Mouse (Mus musculus) c-Kit-positive CD71-positive TER-119-negative erythroid progenitor cells, embryonic 14.5 days (primary cell): Measurements from ENCODE around the gene Ston2.
"Not testable (repeated sequence)": the region's sequence is repeated elsewhere in the genome, so short reads cannot be mapped to it uniquely, and the experiment has no call there.

Experiments used
- DNase-seq: peaks from one replicate; pipeline ENCODE4 v3.0.0-alpha.2; 2013; ENCODE audit warnings: low read depth

Ston2 gene

DNA sequence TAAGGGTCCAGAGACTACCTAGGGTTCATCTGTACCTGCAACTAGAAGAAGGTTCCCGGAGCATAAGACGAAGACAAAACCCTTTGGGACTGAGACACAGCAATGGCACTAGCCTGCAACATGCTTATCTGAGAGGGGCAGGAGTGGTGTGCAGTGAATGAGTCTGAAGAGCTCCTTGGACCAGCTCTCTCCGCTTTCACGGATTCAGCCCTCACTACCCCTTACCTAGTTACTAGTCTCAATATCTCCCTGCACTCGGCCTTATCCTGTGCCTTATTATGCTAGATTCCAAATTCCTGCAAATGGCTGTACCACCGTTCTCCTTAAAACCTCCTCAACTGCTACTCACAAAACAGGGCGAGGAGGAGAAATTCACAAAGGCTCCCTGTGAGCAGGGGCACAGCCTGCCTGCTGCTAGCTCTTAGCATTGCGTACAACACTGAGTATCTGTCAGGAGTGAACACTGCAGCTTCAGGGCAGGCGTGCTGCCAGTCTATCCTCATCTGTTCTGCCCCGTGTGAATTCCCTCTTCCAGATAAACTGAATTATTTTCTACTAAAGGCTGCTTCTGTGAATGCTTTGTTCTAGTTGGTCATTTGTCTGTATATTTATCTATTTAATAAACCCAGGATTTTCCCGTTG is 38.5 kb downstream of the Ston2 start:
- DNase-seq: no peak

DNA sequence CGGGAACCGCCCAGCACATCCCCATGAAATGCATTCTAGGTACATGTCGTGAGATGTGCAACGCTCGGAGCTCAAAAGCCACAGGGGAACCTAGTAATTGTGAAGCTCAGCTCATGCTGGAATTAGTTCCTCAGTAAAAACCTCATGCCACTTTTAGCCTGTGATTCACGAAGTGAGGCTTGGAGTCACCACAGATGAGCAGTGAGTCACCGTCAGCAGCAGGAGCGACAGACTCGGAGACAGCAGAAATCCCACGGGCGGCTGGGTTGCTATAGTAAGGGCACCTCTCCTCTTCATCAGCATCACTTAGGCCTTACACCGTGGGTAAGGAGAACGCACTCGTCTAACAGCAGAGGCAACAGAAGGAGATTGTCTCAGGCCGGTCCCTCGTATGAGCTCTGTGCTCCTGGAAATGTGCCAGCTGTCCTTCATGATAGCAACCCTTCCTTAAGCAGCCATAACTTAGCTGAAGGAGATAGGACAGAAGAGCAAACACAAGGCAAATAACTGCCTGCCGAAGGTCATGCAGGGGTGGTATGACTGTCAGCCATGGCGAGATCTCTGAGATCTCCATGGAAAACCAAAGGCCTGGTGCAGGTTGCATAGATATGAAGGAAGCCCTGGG is 39.8 kb downstream of the Ston2 start:
- DNase-seq: peak; percentile 41

DNA sequence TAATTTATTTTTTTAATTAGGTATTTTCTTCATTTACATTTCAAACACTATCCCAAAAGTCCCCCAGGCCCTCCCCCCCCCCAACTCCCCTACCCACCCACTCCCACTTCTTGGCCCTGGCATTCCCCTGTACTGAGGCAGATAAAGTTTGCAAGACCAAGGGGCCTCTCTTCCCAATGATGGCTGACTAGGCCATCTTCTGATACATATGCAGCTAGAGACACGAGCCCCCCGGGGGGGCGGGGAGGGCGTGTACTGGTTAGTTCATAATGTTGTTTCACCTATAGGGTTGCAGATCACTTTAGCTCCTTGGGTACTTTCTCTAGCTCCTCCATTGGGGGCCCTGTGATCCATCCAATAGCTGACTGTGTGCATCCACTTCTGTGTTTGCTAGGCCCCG is 41.3 kb downstream of the Ston2 start:
- not testable (repeated sequence) for DNase-seq

DNA sequence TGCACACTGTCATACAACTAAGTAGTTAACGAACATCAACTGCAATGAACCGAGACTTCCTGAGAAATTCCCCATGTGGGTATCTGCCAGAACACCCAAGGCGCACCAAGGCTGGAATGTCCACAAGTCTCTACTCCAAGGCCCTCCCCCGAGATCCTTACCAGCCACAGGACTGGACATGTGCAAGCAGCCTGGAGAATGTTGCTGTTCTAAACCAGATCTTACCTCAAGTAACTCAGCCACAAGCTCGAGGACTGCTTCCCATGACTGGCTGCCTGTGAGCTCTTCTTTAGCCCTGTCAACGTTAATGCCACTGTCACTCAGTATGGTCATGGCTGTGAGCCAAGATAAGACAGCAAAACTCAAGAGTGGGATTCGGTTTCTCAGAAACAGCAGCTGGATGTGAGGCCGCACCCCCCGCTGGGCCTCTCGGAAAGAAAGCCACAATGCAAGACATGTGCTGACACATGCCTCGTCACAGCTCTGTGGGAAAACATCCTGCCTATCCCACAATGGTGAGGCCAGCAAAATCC is 42.4 kb downstream of the Ston2 start:
- peak; percentile 93 for DNase-seq

- no peak for DNase-seq
These were observed 44.1 kb downstream of the Ston2 start for GRCm38 (mm10) chr12:91744091-91744490.

DNA sequence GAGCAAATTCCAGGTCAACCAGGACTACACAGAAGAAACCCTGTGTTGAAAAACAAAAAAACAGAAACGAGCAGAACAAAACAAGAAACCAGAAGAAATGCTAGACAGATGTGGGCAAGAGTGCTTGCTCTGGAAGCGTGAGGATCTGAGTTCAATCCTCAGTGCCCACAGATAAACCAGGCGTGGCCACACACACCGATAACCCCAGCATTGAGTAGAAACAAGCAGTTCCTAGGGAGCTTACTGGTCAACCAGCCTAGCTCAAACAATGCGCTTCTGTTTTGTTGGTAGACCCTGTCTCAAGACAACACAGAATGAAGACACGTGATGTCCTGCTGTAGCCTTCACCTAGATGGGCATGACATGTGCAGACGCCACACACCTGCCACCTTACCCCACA is 45.3 kb downstream of the Ston2 start:
- DNase-seq: no peak

GRCm38 (mm10) chr12:91738381-91738780 is 49.8 kb downstream of the Ston2 start:
- DNase-seq: no peak

DNA sequence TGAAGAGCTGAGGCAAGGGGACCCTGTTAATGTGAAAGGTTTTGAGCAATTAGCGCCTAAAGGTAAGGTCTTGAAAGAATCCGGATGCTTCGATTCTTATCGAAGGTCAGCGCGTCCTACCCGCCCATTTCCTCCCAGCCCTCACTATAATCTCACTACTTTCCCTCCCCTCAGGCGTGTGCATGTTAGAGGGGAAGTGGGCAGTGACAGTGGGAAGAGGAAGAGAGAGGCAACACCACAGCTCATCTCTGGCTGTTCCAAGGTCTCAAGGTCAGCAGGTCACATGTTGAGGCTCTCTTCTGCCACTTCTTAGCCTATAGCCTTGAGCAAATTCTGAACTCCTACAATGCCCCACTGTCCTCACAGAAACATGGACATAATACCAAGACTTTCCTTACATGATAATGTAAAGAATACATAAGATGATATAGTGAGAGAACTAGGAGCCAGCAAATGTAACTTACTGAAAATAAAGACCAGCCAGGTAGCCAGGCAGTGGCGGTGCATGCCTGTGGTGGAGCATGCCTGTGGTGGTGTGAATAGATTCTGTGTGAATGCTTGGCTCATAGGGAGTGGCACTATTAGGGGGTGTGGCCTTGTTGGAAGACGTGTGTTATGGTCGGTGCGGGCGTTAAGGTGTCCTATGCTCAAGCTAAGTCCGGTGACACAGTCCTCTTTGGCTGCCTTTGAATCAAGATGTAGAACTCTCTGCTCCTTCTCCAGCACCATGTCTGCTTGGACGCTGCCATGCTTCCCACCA is 51.8 kb downstream of the Ston2 start:
- no peak for DNase-seq

DNA sequence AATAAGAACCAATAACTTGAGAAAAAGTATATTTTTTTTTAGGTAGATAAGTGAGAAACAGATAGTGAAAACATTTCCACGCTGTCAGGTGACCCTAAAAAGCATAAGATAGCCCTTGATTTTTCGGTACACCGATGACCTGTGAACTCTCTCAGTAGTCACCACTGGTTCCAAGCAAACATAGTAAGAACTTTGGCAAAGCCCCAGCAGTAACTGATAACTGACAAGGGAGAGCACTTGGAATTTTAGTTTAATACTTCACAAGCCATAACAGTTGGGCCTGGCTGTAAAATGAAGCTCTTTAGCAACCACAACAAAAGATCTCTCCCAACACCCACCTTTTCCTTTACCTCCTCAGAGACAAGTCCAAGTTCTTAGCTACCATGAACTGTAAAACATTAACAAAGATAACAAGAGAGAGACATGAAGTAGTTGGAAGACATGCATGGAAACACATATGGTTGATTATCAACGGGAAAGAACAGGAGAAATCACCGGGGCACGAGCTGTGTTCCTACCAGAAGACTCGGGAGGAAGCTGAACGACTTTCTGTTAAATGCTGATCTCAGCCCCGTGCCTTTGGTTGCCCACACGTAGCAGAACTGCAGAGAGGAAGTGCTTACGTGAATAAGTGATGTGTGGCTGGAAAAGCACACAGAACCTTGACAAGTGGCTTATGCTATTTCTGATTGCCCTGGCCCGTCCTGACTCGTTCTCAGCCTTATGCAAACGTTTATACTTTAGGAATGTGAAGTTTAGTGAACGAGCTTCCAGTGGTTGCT is 53.8 kb downstream of the Ston2 start:
- no peak for DNase-seq

- no peak for DNase-seq
These were observed 55.3 kb downstream of the Ston2 start for GRCm38 (mm10) chr12:91732729-91733448.

- DNase-seq: no peak
These were observed 62.0 kb downstream of the Ston2 start for GRCm38 (mm10) chr12:91726202-91726601.

DNA sequence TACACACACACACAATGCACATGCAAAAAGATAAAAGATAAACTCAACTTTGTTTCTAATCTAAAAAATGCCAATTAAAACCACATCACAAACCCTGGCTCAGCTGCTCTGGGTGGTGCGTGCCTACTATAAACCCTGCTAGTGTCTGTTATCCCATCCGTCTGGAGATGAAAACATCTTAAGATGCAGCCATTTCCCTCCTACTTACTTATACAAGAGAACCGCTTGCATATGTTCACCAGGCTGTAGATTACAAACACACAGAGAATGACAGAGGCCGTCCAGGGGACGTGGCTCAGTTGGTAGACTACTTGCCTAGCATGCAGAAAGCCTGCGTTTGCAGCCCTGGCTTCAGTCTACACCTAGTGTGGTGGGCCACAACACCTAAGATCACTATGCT is 64.3 kb downstream of the Ston2 start:
- no peak for DNase-seq

- DNase-seq: no peak
These were observed 69.1 kb downstream of the Ston2 start for GRCm38 (mm10) chr12:91719134-91719533.

- DNase-seq: no peak
These were observed 72.5 kb downstream of the Ston2 start for GRCm38 (mm10) chr12:91715686-91716085.

GRCm38 (mm10) chr12:91713358-91713757 is 74.8 kb downstream of the Ston2 start:
- DNase-seq: no peak

GRCm38 (mm10) chr12:91711655-91712054 is 76.5 kb downstream of the Ston2 start:
- no peak for DNase-seq

- DNase-seq: no peak
These were observed 77.3 kb downstream of the Ston2 start for GRCm38 (mm10) chr12:91710876-91711275.

- no peak for DNase-seq
These were observed 78.6 kb downstream of the Ston2 start for GRCm38 (mm10) chr12:91709634-91710033.

DNA sequence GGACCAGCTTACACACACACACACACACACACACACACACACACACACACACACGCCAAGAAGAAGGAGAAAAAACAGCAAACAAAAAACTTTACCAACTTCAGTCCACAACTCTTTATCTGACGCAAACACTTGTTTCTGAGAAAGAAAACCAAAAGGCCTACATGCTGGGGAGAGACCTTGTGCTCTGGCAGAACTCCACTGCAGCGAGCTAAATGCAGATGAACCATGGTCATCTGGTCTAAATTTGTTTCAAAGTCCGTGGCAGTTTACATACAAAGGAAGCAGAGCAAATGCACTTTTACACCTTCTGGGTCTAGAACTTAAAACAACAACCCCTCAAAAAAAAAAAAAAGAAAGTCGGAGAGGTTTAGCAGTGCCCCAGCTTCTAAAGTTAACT is 79.0 kb downstream of the Ston2 start:
- DNase-seq: no peak

- no peak for DNase-seq
These were observed 80.4 kb downstream of the Ston2 start for GRCm38 (mm10) chr12:91707807-91708206.

GRCm38 (mm10) chr12:91703533-91703932 is 84.7 kb downstream of the Ston2 start:
- no peak for DNase-seq

GRCm38 (mm10) chr12:91702829-91703228 is 85.4 kb downstream of the Ston2 start:
- DNase-seq: no peak
